ENCODE assay signal across 8 mouse cellular contexts in the genomic region with DNA sequence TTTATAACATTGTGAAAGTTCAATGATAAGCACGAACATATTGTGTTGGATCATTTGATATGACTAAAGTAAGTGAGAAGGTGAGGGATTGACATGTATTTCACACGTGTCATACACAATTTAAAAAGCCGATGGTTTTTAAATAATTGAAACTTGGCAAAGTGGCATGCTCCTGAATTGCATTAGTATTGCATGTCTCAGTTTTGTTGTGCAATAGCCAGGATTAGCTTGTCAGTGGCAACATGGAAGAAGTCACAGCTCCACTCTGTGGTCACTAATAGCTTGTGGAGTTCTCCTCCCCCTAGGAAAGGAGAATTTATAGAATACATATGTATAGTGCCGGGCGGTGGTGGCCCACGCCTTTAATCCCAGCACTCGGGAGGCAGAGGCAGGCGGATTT. TPM values are rescaled to one million over a fixed set of nuclear protein-coding genes. Genes with fewer than 3 reads are reported as not detected.
DNase-seq lines count a peak whose midpoint lies in the region; ATAC-seq and TF ChIP-seq lines count a peak whose summit lies in the region.

No protein-coding gene starts in this region.

- H3K9ac ChIP-seq in heart, embryonic 13.5 days: peak overlapping the region; percentile 98; the same call in 1 of the 2 replicates

- H3K27me3 ChIP-seq in heart, embryonic 13.5 days (replicated peaks): no peaks in the 10 kb centered on the region
- no peaks in the 10 kb centered on the region for H3K27me3 ChIP-seq in E14TG2a.4 (ENCODE audit: insufficient read depth, low read length)
- H3K27me3 ChIP-seq in hindbrain, embryonic 10.5 days (ENCODE audit: insufficient read depth, poor library complexity, severe bottlenecking): no peaks in the 10 kb centered on the region
- H3K27me3 ChIP-seq in megakaryocyte, embryonic 14.5 days (replicated peaks): peaks cover 2% of the 10 kb centered on the region

- no peak overlapping the region for H3K27ac ChIP-seq in heart, embryonic 13.5 days (replicated peaks)
- H3K27ac ChIP-seq in hindbrain, embryonic 10.5 days: no peak overlapping the region

- peaks cover 12% of the 10 kb centered on the region for H3K4me1 ChIP-seq in heart, embryonic 13.5 days
- peaks cover 25% of the 10 kb centered on the region for H3K4me1 ChIP-seq in E14TG2a.4 (replicated peaks; ENCODE audit: low read depth, low read length)
- peaks cover 9% of the 10 kb centered on the region for H3K4me1 ChIP-seq in hindbrain, embryonic 10.5 days (replicated peaks)
- peaks cover 33% of the 10 kb centered on the region for H3K4me1 ChIP-seq in megakaryocyte, embryonic 14.5 days

- WGBS in heart, embryonic 13.5 days: 75% methylated on average over 8 of the region's 8 CpGs
- 84% methylated on average over 8 of the region's 8 CpGs for WGBS in hindbrain, embryonic 10.5 days

- H3K4me3 ChIP-seq in heart, embryonic 13.5 days: peak overlapping the region; percentile 76
- peak overlapping the region; percentile 95 for H3K4me3 ChIP-seq in E14TG2a.4 (replicated peaks; ENCODE audit: low read length)
- H3K4me3 ChIP-seq in hindbrain, embryonic 10.5 days: peak overlapping the region; percentile 87
- peak overlapping the region; percentile 98 for H3K4me3 ChIP-seq in megakaryocyte, embryonic 14.5 days (replicated peaks)

- H3K4me2 ChIP-seq in heart, embryonic 13.5 days: peak overlapping the region; percentile 91

- TF ChIP-seq CTCF in E14TG2a.4 (conservative IDR thresholded peaks at IDR 0.05; ENCODE audit: low read length): no peak

- H3K36me3 ChIP-seq in heart, embryonic 13.5 days: peaks cover 16% of the 10 kb centered on the region
- peaks cover 25% of the 10 kb centered on the region for H3K36me3 ChIP-seq in E14TG2a.4 (ENCODE audit: insufficient read depth, low read length)
- peaks cover 11% of the 10 kb centered on the region for H3K36me3 ChIP-seq in hindbrain, embryonic 10.5 days
- H3K36me3 ChIP-seq in megakaryocyte, embryonic 14.5 days (replicated peaks; ENCODE audit: low read length): peaks cover 20% of the 10 kb centered on the region

- H3K9me3 ChIP-seq in heart, embryonic 13.5 days: no peaks in the 10 kb centered on the region
- no peaks in the 10 kb centered on the region for H3K9me3 ChIP-seq in E14TG2a.4 (ENCODE audit: low read length)
- H3K9me3 ChIP-seq in hindbrain, embryonic 10.5 days: no peaks in the 10 kb centered on the region
- H3K9me3 ChIP-seq in megakaryocyte, embryonic 14.5 days: no peaks in the 10 kb centered on the region

- intact Hi-C loops in heart, postnatal 36 days (cut with DNase I): loop anchor here (2.0 kb wide), 1 partner anchor 23 kb away; a partner anchor contains a TSS
- intact Hi-C loops in left cerebral cortex, postnatal 14 days (cut with DNase I): loop anchor here (10.0 kb wide), 1 partner anchor 843 kb away; a partner anchor contains a TSS

- ATAC-seq in heart, embryonic 13.5 days (ENCODE audit: extremely low read depth, insufficient number of reproducible peaks, low FRiP score, low TSS enrichment): no peak

- no peak for DNase-seq in heart, postnatal 36 days
- no peak for DNase-seq in hindbrain, embryonic 10.5 days (ENCODE audit: low spot score)
- no peak for DNase-seq in cerebellum, adult 11 months
- DNase-seq in left cerebral cortex, postnatal 14 days (ENCODE audit: low spot score in 2 of 2): no peak
- DNase-seq in layer of hippocampus, postnatal 10 days (ENCODE audit: low spot score in 2 of 2): no peak

RNA-seq across cellular contexts. Expression of a gene that starts 0.6 kb away (rescaled TPM):
- 26.0 and 31.8 TPM in 2 replicates for polyA plus RNA-seq in heart, embryonic 13.5 days (2015; fragmentation: Nextera tagmentation; extraction: Ambion mirVana)
- total RNA-seq in heart, postnatal 36 days (2021): 10 to 100 TPM; 11.0 to 13.2 TPM
- 25.6 and 29.5 TPM in 2 replicates for polyA plus RNA-seq in hindbrain, embryonic 10.5 days (2016; fragmentation: Nextera tagmentation; extraction: Ambion mirVana)
- polyA plus RNA-seq in megakaryocyte, embryonic 14.5 days (2012; ENCODE audit: insufficient read depth, low replicate concordance): 2.9 TPM in 1 of 2 replicates, not detected in the other
- 1 to 10 TPM; 5.7 to 5.9 TPM for total RNA-seq in left cerebral cortex, postnatal 14 days (2021)
- 1 to 10 TPM; 5.9 to 6.1 TPM for total RNA-seq in layer of hippocampus, postnatal 10 days (2021)

RNA-seq across cellular contexts. Expression of a gene that starts 22.9 kb away (rescaled TPM):
- 128 and 148 TPM in 2 replicates for polyA plus RNA-seq in heart, embryonic 13.5 days (2015; fragmentation: Nextera tagmentation; extraction: Ambion mirVana)
- 10 to 100 TPM; 81.3 to 84.8 TPM for total RNA-seq in heart, postnatal 36 days (2021)
- polyA plus RNA-seq in hindbrain, embryonic 10.5 days (2016; fragmentation: Nextera tagmentation; extraction: Ambion mirVana): 198 and 208 TPM in 2 replicates
- polyA plus RNA-seq in megakaryocyte, embryonic 14.5 days (2012; ENCODE audit: insufficient read depth, low replicate concordance): 6.1 TPM in 1 of 2 replicates, not detected in the other
- total RNA-seq in left cerebral cortex, postnatal 14 days (2021): 10 to 100 TPM; 48.1 to 57.8 TPM
- 10 to 100 TPM; 55.4 to 63.7 TPM for total RNA-seq in layer of hippocampus, postnatal 10 days (2021)

RNA-seq across cellular contexts. Expression of a gene that starts 23.0 kb away (rescaled TPM):
- 9.3 and 10.5 TPM in 2 replicates for polyA plus RNA-seq in heart, embryonic 13.5 days (2015; fragmentation: Nextera tagmentation; extraction: Ambion mirVana)
- total RNA-seq in heart, postnatal 36 days (2021): 1 to 10 TPM; 2.1 to 3.6 TPM
- 18.3 and 23.1 TPM in 2 replicates for polyA plus RNA-seq in hindbrain, embryonic 10.5 days (2016; fragmentation: Nextera tagmentation; extraction: Ambion mirVana)
- 2.8 TPM in 1 of 2 replicates, not detected in the other for polyA plus RNA-seq in megakaryocyte, embryonic 14.5 days (2012; ENCODE audit: insufficient read depth, low replicate concordance)
- 10 to 100 TPM; 12.8 to 19.1 TPM for total RNA-seq in left cerebral cortex, postnatal 14 days (2021)
- 10 to 100 TPM; 17.2 to 24.7 TPM for total RNA-seq in layer of hippocampus, postnatal 10 days (2021)

RNA-seq across cellular contexts. Expression of a gene that starts 24.1 kb away (rescaled TPM):
- polyA plus RNA-seq in heart, embryonic 13.5 days (2015; fragmentation: Nextera tagmentation; extraction: Ambion mirVana): 9.0 and 13.5 TPM in 2 replicates
- 10 to 100 TPM; 21.6 to 27.8 TPM for total RNA-seq in heart, postnatal 36 days (2021)
- polyA plus RNA-seq in hindbrain, embryonic 10.5 days (2016; fragmentation: Nextera tagmentation; extraction: Ambion mirVana): 0.50 and 0.96 TPM in 2 replicates
- not detected in 2 replicates for polyA plus RNA-seq in megakaryocyte, embryonic 14.5 days (2012; ENCODE audit: insufficient read depth, low replicate concordance)
- 1 to 10 TPM; 1.4 to 1.5 TPM for total RNA-seq in left cerebral cortex, postnatal 14 days (2021)
- 1 to 10 TPM; 2.4 to 2.7 TPM for total RNA-seq in layer of hippocampus, postnatal 10 days (2021)
